Mouse (Mus musculus) MEL (cell line): ENCODE measurements around the gene C1qtnf1. TPM values are rescaled to one million over a fixed set of nuclear protein-coding genes. Genes with fewer than 3 reads are reported as not detected.

Source experiments
- DNase-seq: peaks from one replicate; pipeline ENCODE4 v3.0.0; 2011; ENCODE audit warnings: low read depth, low spot score
- H3K27ac ChIP-seq: 2 replicates; pipeline ENCODE4 v1.5.1; 2012; ENCODE audit warnings: low read depth, mild to moderate bottlenecking, control low read depth, low read length, moderate library complexity; ENCODE audit not compliant: control insufficient read depth
- H3K27me3 ChIP-seq, 2 experiments: fragments of 150-350 bp in 1 of 2; sonication (generic) in 1 of 2; 2 replicates each; pipeline ENCODE4 v1.6.1; 2012; ENCODE audit warnings: low read length in 2 of 2, mild to moderate bottlenecking in 2 of 2, improper control_type of control experiment in 1 of 2, moderate library complexity in 1 of 2; ENCODE audit not compliant: insufficient read depth in 2 of 2, control insufficient read depth in 1 of 2
- H3K36me3 ChIP-seq, 2 experiments: 2 replicates each; pipeline ENCODE4 v1.6.1; 2012 to 2014; ENCODE audit warnings: low read length in 2 of 2, improper control_type of control experiment in 1 of 2, inconsistent platforms in 1 of 2, mild to moderate bottlenecking in 1 of 2; ENCODE audit not compliant: insufficient read depth in 2 of 2, control insufficient read depth in 1 of 2
- H3K4me1 ChIP-seq, 2 experiments: fragments of 150-350 bp in 1 of 2; sonication (generic) in 1 of 2; 2 replicates each; pipeline ENCODE4 v1.6.1; 2012; ENCODE audit warnings: low read length in 2 of 2, improper control_type of control experiment in 1 of 2, mild to moderate bottlenecking in 1 of 2; ENCODE audit not compliant: insufficient read depth in 2 of 2, control insufficient read depth in 1 of 2
- H3K4me3 ChIP-seq, 2 experiments: fragments of 150-350 bp in 1 of 2; sonication (generic) in 1 of 2; 2 replicates each; pipeline ENCODE4 v1.5.1; 2012; ENCODE audit warnings: low read depth in 2 of 2, low read length in 2 of 2, mild to moderate bottlenecking in 2 of 2, moderate library complexity in 2 of 2, control low read depth in 1 of 2, improper control_type of control experiment in 1 of 2; ENCODE audit not compliant: control insufficient read depth in 1 of 2, insufficient read depth in 1 of 2
- H3K79me2 ChIP-seq: 2 replicates; pipeline ENCODE4 v1.6.1; 2012; ENCODE audit warnings: mild to moderate bottlenecking, low read length, moderate library complexity; ENCODE audit not compliant: control insufficient read depth, poor library complexity, insufficient read depth
- H3K9ac ChIP-seq: 2 replicates; pipeline ENCODE4 v1.6.1; 2012; ENCODE audit warnings: low read depth, mild to moderate bottlenecking, control low read depth, low read length, moderate library complexity; ENCODE audit not compliant: control insufficient read depth, poor library complexity, severe bottlenecking
- H3K9me3 ChIP-seq: fragments of 150-350 bp; sonication (generic); replicated peaks from 2 replicates; pipeline ENCODE4 v1.6.1; 2012; ENCODE audit warnings: mild to moderate bottlenecking, low read length, improper control_type of control experiment, moderate library complexity; ENCODE audit not compliant: insufficient read depth
- CTCF ChIP-seq, 3 experiments: IDR thresholded peaks in 2 of 3; conservative IDR thresholded peaks in 1 of 3; 2 replicates each; pipeline ENCODE4 v1.5.1; 2011 to 2012; ENCODE audit warnings: low read length in 3 of 3, low read depth in 2 of 3, mild to moderate bottlenecking in 2 of 3, improper control_type of control experiment in 1 of 3, inconsistent platforms in 1 of 3, mixed read lengths in 1 of 3, moderate library complexity in 1 of 3; ENCODE audit not compliant: control insufficient read depth in 1 of 3, insufficient read depth in 1 of 3, poor library complexity in 1 of 3, severe bottlenecking in 1 of 3
- ELF1 ChIP-seq: IDR thresholded peaks from 2 replicates; pipeline ENCODE4 v1.6.1; 2014; ENCODE audit warnings: low read depth, mild to moderate bottlenecking, inconsistent platforms, low read length, improper control_type of control experiment, moderate library complexity
- GABPA ChIP-seq: IDR thresholded peaks from 2 replicates; pipeline ENCODE4 v1.6.1; 2012; ENCODE audit warnings: low read depth, mild to moderate bottlenecking, inconsistent platforms, low read length, improper control_type of control experiment, moderate library complexity
- GATA1 ChIP-seq: IDR thresholded peaks from 2 replicates; pipeline ENCODE4 v1.6.1; 2011; ENCODE audit warnings: low read depth, low read length, improper control_type of control experiment
- MAFK ChIP-seq: IDR thresholded peaks from 2 replicates; pipeline ENCODE4 v1.6.1; 2011; ENCODE audit warnings: low read depth, mild to moderate bottlenecking, low read length, improper control_type of control experiment, borderline replicate concordance
- MAZ ChIP-seq: IDR thresholded peaks from 2 replicates; pipeline ENCODE4 v1.6.1; 2012; ENCODE audit warnings: low read depth, mild to moderate bottlenecking, inconsistent platforms, low read length, improper control_type of control experiment
- MEF2A ChIP-seq: IDR thresholded peaks from 2 replicates; pipeline ENCODE4 v1.6.1; 2014; ENCODE audit warnings: low read depth, mild to moderate bottlenecking, inconsistent platforms, low read length, improper control_type of control experiment; ENCODE audit not compliant: poor library complexity, insufficient replicate concordance, severe bottlenecking; ENCODE audit errors: extremely low read depth
- RAD21 ChIP-seq: IDR thresholded peaks from 2 replicates; pipeline ENCODE4 v1.6.1; 2011; ENCODE audit warnings: mild to moderate bottlenecking, low read depth, low read length, improper control_type of control experiment
- RCOR1 ChIP-seq: IDR thresholded peaks from 2 replicates; pipeline ENCODE4 v1.6.1; 2012; ENCODE audit warnings: low read depth, mild to moderate bottlenecking, inconsistent platforms, low read length, improper control_type of control experiment
- SMC3 ChIP-seq: IDR thresholded peaks from 2 replicates; pipeline ENCODE4 v1.6.1; 2011; ENCODE audit warnings: low read depth, low read length, improper control_type of control experiment
- TCF12 ChIP-seq: IDR thresholded peaks from 2 replicates; pipeline ENCODE4 v1.6.1; 2014; ENCODE audit warnings: low read depth, mild to moderate bottlenecking, inconsistent platforms, low read length, improper control_type of control experiment, moderate library complexity
- ZC3H11A ChIP-seq: IDR thresholded peaks from 2 replicates; pipeline ENCODE4 v1.6.1; 2012; ENCODE audit warnings: low read depth, mild to moderate bottlenecking, inconsistent platforms, low read length, improper control_type of control experiment
- ZMIZ1 ChIP-seq: IDR thresholded peaks from 2 replicates; pipeline ENCODE4 v1.6.1; 2012; ENCODE audit warnings: low read depth, mild to moderate bottlenecking, inconsistent platforms, low read length, improper control_type of control experiment, moderate library complexity
- polyA plus RNA-seq, 2 experiments: library from polyadenylated mRNA; stranded (reverse) in 1 of 2; unstranded in 1 of 2; fragments of >175 nt in 1 of 2; fragments of >200 nt in 1 of 2; gene quantifications; 2 replicates each; pipeline versions ENCODE4 v1.2.1 to v1.2.4; 2012; ENCODE audit warnings: low replicate concordance in 2 of 2, low read depth in 1 of 2; ENCODE audit not compliant: insufficient read length in 2 of 2, insufficient read depth in 1 of 2, missing spikeins in 1 of 2
- total RNA-seq: library from RNA; depleted of rRNA; stranded (reverse); fragments of 300-350 nt; gene quantifications from 2 replicates; pipeline ENCODE4 v1.2.3, GENCODE M21; 2012

C1qtnf1 gene
- total and polyA plus RNA-seq, 3 experiments = 0.27 to 0.72 TPM; not detected in 1

DNA sequence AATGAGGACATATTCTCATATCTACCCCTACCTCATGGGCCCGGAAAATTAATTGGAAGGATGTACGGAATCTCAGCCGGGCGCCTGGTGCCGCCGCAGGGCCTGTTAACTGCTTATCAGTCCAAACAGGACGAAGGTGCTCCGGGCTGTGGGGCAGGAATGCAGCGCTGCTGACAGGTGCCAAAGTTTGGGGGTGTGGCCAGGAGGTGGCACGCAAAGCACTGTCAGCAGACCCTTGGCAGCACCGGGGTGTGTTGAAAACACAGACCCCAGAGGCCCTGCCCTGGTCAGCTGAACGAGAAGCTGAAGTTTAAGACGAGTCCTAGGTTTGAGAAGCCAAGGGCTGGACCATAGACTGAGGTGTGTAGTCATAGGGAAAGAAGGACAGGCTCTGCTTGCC lies 14.7 kb downstream of the C1qtnf1 start:
- H3K9ac ChIP-seq = no peak overlapping the region
- H3K9me3 ChIP-seq = no peaks in the 10 kb centered on the region
- H3K27me3 ChIP-seq = peaks cover 2 to 5% of the 10 kb centered on the region in 2 experiments; a peak in 3 of 4 replicates
- H3K36me3 ChIP-seq = no peaks in the 10 kb centered on the region
- DNase-seq = no peak
- no peak overlapping the region for H3K4me3 ChIP-seq
- no peak overlapping the region for H3K27ac ChIP-seq
- no peaks in the 10 kb centered on the region for H3K79me2 ChIP-seq
- TF ChIP-seq TCF12 = no peak
- no peak for TF ChIP-seq MAFK
- TF ChIP-seq ELF1 = no peak
- TF ChIP-seq RAD21 = no peak
- TF ChIP-seq MEF2A = no peak
- no peak for TF ChIP-seq ZMIZ1
- no peak for TF ChIP-seq MAZ
- TF ChIP-seq GATA1 = no peak
- no peak for TF ChIP-seq CTCF (IDR thresholded peaks at IDR 0.05 in 2 of 3, conservative IDR thresholded peaks at IDR 0.05 in 1 of 3; ENCODE audit: control insufficient read depth in 1 of 3, insufficient read depth in 1 of 3, low read depth in 2 of 3, low read length in 3 of 3, poor library complexity in 1 of 3, severe bottlenecking in 1 of 3)
- no peak for TF ChIP-seq GABPA
- no peaks in the 10 kb centered on the region for H3K4me1 ChIP-seq

- Histone ChIP-seq H3K27ac (no peak overlapping the region), H3K9me3 (no peaks in the 10 kb centered on the region), H3K4me1 (no peaks in the 10 kb centered on the region), H3K4me3 (no peak overlapping the region), H3K9ac (no peak overlapping the region), H3K79me2 (no peaks in the 10 kb centered on the region), H3K36me3 (no peaks in the 10 kb centered on the region), H3K27me3 (peaks cover 2 to 5% of the 10 kb centered on the region in 2 experiments; a peak in 3 of 4 replicates)
- TF ChIP-seq RAD21 (peak; percentile 64), SMC3 (peak; percentile 86), MEF2A (no peak), RCOR1 (no peak), ZC3H11A (peak; percentile 61), CTCF (IDR thresholded peaks at IDR 0.05 in 2 of 3, conservative IDR thresholded peaks at IDR 0.05 in 1 of 3; ENCODE audit: control insufficient read depth in 1 of 3, insufficient read depth in 1 of 3, low read depth in 2 of 3, low read length in 3 of 3, poor library complexity in 1 of 3, severe bottlenecking in 1 of 3) (peak; percentile 71 to 73 (median 72))
- DNase-seq = peak; percentile 68
Measured at GRCm38 (mm10) chr11:118443201-118443970, 15.4 kb downstream of the C1qtnf1 start.
